Mouse (Mus musculus): Measurements from ENCODE around the gene Rtel1. TPM values are rescaled to one million over a fixed set of nuclear protein-coding genes. Genes with fewer than 3 reads are reported as not detected.

The Rtel1 gene
- polyA plus RNA-seq, 1 experiment from 2014 or later: 72.4 TPM

DNA sequence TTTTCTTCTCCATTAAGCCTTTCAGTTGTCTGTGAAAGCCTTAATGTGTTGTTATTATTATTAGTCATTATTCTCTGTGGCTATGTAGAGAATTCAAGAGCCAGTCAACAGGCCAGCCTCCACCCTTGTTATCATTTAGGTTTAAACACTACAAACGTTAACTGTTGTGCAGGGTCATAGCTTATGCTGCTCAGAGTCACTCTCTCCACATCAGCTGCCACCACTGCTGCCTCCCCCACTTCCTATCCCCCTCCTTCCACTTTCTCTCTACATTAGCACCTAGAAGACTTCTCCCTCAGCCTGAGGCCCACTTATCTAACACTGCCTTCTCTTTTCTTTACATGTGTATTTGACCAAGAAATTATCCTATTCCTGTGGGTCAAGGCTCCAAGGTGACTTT is 82.0 kb downstream of the Rtel1 start:
- Histone ChIP-seq H3K4me1 (no peaks in the 10 kb centered on the region), H3K4me3 (no peak overlapping the region), H3K27ac (replicated peaks) (no peak overlapping the region), H3K9me3 (no peaks in the 10 kb centered on the region), H3K27me3 (replicated peaks; ENCODE audit: low read depth, poor library complexity, severe bottlenecking) (no peaks in the 10 kb centered on the region), H3K36me3 (replicated peaks) (peaks cover 10% of the 10 kb centered on the region; the same call in 1 of the 2 replicates)
- DNase-seq (ENCODE audit: low spot score): no peak
- WGBS: 39% methylated on average over 1 of the region's 1 CpGs

DNA sequence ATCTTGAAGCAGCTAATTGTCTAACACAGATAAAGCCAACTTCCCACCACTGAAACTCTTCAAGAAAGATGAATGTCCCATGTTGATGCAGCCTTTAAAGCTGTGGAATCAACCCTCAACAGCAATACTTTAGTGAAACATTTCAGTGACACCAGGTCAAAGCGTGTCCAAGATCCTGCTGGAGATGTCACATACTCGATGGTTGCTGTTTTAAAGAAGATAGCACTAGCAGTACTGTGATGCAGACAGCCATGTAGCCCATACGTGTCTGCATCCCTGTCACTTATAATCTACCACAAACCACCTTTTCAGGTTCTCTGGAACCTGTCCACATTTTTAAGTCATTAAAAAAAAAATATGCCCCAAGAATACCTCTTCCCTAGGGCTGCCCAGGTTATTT is 84.2 kb downstream of the Rtel1 start:
- Histone ChIP-seq H3K36me3 (replicated peaks) (peaks cover 20% of the 10 kb centered on the region; the same call in 1 of the 2 replicates), H3K4me1 (no peaks in the 10 kb centered on the region), H3K4me3 (no peak overlapping the region), H3K27ac (replicated peaks) (no peak overlapping the region), H3K9me3 (no peaks in the 10 kb centered on the region), H3K27me3 (replicated peaks; ENCODE audit: low read depth, poor library complexity, severe bottlenecking) (no peaks in the 10 kb centered on the region)
- DNase-seq (ENCODE audit: low spot score): no peak
- WGBS: 87% methylated on average over 3 of the region's 3 CpGs

Other genes with a start within 250 kb of the Rtel1 start
- gene Kcnq2, start 184.4 kb upstream of the Rtel1 start, polyA plus RNA-seq (2016; fragmentation: Nextera tagmentation; extraction: Ambion mirVana): 1.8 and 1.9 TPM in 2 replicates
- gene Eef1a2, start 162.7 kb upstream of the Rtel1 start, polyA plus RNA-seq (2016; fragmentation: Nextera tagmentation; extraction: Ambion mirVana): 0.11 TPM in 1 of 2 replicates, not detected in the other
- gene Ppdpf, start 132.5 kb upstream of the Rtel1 start, polyA plus RNA-seq (2016; fragmentation: Nextera tagmentation; extraction: Ambion mirVana): 351 and 375 TPM in 2 replicates
- not detected in 2 replicates for gene Ptk6, start 117.0 kb upstream of the Rtel1 start, polyA plus RNA-seq (2016; fragmentation: Nextera tagmentation; extraction: Ambion mirVana)
- 0.05 and 0.16 TPM in 2 replicates for gene Srms, start 106.6 kb upstream of the Rtel1 start, polyA plus RNA-seq (2016; fragmentation: Nextera tagmentation; extraction: Ambion mirVana)
- gene Fndc11, start 99.7 kb upstream of the Rtel1 start, polyA plus RNA-seq (2016; fragmentation: Nextera tagmentation; extraction: Ambion mirVana): 0.25 and 0.26 TPM in 2 replicates
- gene Helz2, start 77.7 kb upstream of the Rtel1 start, polyA plus RNA-seq (2016; fragmentation: Nextera tagmentation; extraction: Ambion mirVana): 1.1 and 1.4 TPM in 2 replicates
- gene Gmeb2, start 31.7 kb upstream of the Rtel1 start, polyA plus RNA-seq (2016; fragmentation: Nextera tagmentation; extraction: Ambion mirVana): 18.7 and 20.2 TPM in 2 replicates
- gene Stmn3, start 5.2 kb upstream of the Rtel1 start, polyA plus RNA-seq (2016; fragmentation: Nextera tagmentation; extraction: Ambion mirVana): 47.9 and 53.7 TPM in 2 replicates
- 46.9 and 51.8 TPM in 2 replicates for gene Zgpat, start 45.2 kb downstream of the Rtel1 start, polyA plus RNA-seq (2016; fragmentation: Nextera tagmentation; extraction: Ambion mirVana)
- 74.0 and 74.4 TPM in 2 replicates for gene Arfrp1, start 45.7 kb downstream of the Rtel1 start, polyA plus RNA-seq (2016; fragmentation: Nextera tagmentation; extraction: Ambion mirVana)
- gene Lime1, start 60.3 kb downstream of the Rtel1 start, polyA plus RNA-seq (2016; fragmentation: Nextera tagmentation; extraction: Ambion mirVana): 25.7 and 30.7 TPM in 2 replicates
- gene Zbtb46, start 139.7 kb downstream of the Rtel1 start, polyA plus RNA-seq (2016; fragmentation: Nextera tagmentation; extraction: Ambion mirVana): 16.4 and 20.1 TPM in 2 replicates
- gene Abhd16b, start 173.5 kb downstream of the Rtel1 start, polyA plus RNA-seq (2016; fragmentation: Nextera tagmentation; extraction: Ambion mirVana): 0.11 and 0.16 TPM in 2 replicates
- 173 and 174 TPM in 2 replicates for gene Tpd52l2, start 177.4 kb downstream of the Rtel1 start, polyA plus RNA-seq (2016; fragmentation: Nextera tagmentation; extraction: Ambion mirVana)
- gene Dnajc5, start 200.7 kb downstream of the Rtel1 start, polyA plus RNA-seq (2016; fragmentation: Nextera tagmentation; extraction: Ambion mirVana): 93.3 and 93.4 TPM in 2 replicates

All from embryonic facial prominence, embryonic 10.5 days (tissue).